Mouse (Mus musculus): ENCODE data around the gene Slc25a44. TPM values are rescaled to one million over a fixed set of nuclear protein-coding genes. Genes with fewer than 3 reads are reported as not detected.

Gene Slc25a44
- polyA plus RNA-seq, 1 experiment from 2014 or later = 27.0 TPM

- 86% methylated on average over 4 of the region's 4 CpGs for WGBS
- Histone ChIP-seq H3K27me3 (ENCODE audit: control insufficient read depth, insufficient read depth, low read length) (no peaks in the 10 kb centered on the region), H3K9ac (ENCODE audit: low read length) (no peak overlapping the region), H3K4me2 (ENCODE audit: low read depth) (no peak overlapping the region), H3K4me1 (ENCODE audit: control insufficient read depth, insufficient read depth, low read length) (peaks cover 3% of the 10 kb centered on the region; the same call in 1 of the 2 replicates), H3K27ac (ENCODE audit: low read depth, low read length) (no peak overlapping the region), H3K36me3 (ENCODE audit: control insufficient read depth, insufficient read depth, low read length) (peaks cover 7% of the 10 kb centered on the region), H3K4me3 (ENCODE audit: low read depth, low read length) (no peak overlapping the region), H3K9me3 (ENCODE audit: control insufficient read depth, low read length) (no peaks in the 10 kb centered on the region)
- ATAC-seq (ENCODE audit: insufficient read depth, low FRiP score, low TSS enrichment) = no peak
- no peak for DNase-seq (ENCODE audit: low spot score)
These were observed 13.3 kb downstream of the Slc25a44 start for GRCm38 (mm10) chr3:88411681-88412080.

GRCm38 (mm10) chr3:88410645-88411031 is 14.3 kb downstream of the Slc25a44 start:
- Histone ChIP-seq H3K9me3 (ENCODE audit: control insufficient read depth, low read length) (no peaks in the 10 kb centered on the region), H3K9ac (ENCODE audit: low read length) (no peak overlapping the region), H3K36me3 (ENCODE audit: control insufficient read depth, insufficient read depth, low read length) (peaks cover 4% of the 10 kb centered on the region; the same call in 1 of the 2 replicates), H3K4me2 (ENCODE audit: low read depth) (peak overlapping the region; percentile 70), H3K27ac (ENCODE audit: low read depth, low read length) (no peak overlapping the region), H3K4me1 (ENCODE audit: control insufficient read depth, insufficient read depth, low read length) (peaks cover 3% of the 10 kb centered on the region; the same call in 1 of the 2 replicates), H3K27me3 (ENCODE audit: control insufficient read depth, insufficient read depth, low read length) (no peaks in the 10 kb centered on the region), H3K4me3 (ENCODE audit: low read depth, low read length) (peak overlapping the region; percentile 60)
- no peak for DNase-seq (ENCODE audit: low spot score)
- 24% methylated on average over 7 of the region's 7 CpGs for WGBS
- ATAC-seq (ENCODE audit: insufficient read depth, low FRiP score, low TSS enrichment) = no peak

- DNase-seq (ENCODE audit: low spot score) = peak; percentile 92
- ATAC-seq (ENCODE audit: insufficient read depth, low FRiP score, low TSS enrichment) = peak; percentile 90
- Histone ChIP-seq H3K4me1 (ENCODE audit: control insufficient read depth, insufficient read depth, low read length) (peaks cover 3% of the 10 kb centered on the region; the same call in 1 of the 2 replicates), H3K9me3 (ENCODE audit: control insufficient read depth, low read length) (no peaks in the 10 kb centered on the region), H3K36me3 (ENCODE audit: control insufficient read depth, insufficient read depth, low read length) (peaks cover 2% of the 10 kb centered on the region; the same call in 1 of the 2 replicates), H3K27me3 (ENCODE audit: control insufficient read depth, insufficient read depth, low read length) (no peaks in the 10 kb centered on the region), H3K9ac (ENCODE audit: low read length) (peak within 1 kb of the TSS; percentile 84), H3K4me3 (ENCODE audit: low read depth, low read length) (peak within 1 kb of the TSS; percentile 60), H3K4me2 (ENCODE audit: low read depth) (peak within 1 kb of the TSS; percentile 70), H3K27ac (ENCODE audit: low read depth, low read length) (peak within 1 kb of the TSS; percentile 81)
- under 1% methylated on average over 53 of the region's 54 CpGs for WGBS
These were observed 14.9 kb downstream of the Slc25a44 start, which contains the start of gene Pmf1 for GRCm38 (mm10) chr3:88409741-88410644. Gene Pmf1, minus strand, starts transcription at chr3:88410331.

GRCm38 (mm10) chr3:88408953-88409352 is 16.0 kb downstream of the Slc25a44 start:
- peak overlapping the region; percentile 84; the same call in 1 of the 2 replicates for H3K9ac ChIP-seq (ENCODE audit: low read length)
- H3K4me3 ChIP-seq (ENCODE audit: low read depth, low read length) = peak overlapping the region; percentile 60
- H3K27ac ChIP-seq (ENCODE audit: low read depth, low read length) = no peak overlapping the region
- H3K4me1 ChIP-seq (ENCODE audit: control insufficient read depth, insufficient read depth, low read length) = peaks cover 3% of the 10 kb centered on the region; the same call in 1 of the 2 replicates
- H3K9me3 ChIP-seq (ENCODE audit: control insufficient read depth, low read length) = no peaks in the 10 kb centered on the region
- DNase-seq (ENCODE audit: low spot score) = no peak
- ATAC-seq (ENCODE audit: insufficient read depth, low FRiP score, low TSS enrichment) = no peak
- H3K27me3 ChIP-seq (ENCODE audit: control insufficient read depth, insufficient read depth, low read length) = no peaks in the 10 kb centered on the region
- peak overlapping the region; percentile 70 for H3K4me2 ChIP-seq (ENCODE audit: low read depth)
- H3K36me3 ChIP-seq (ENCODE audit: control insufficient read depth, insufficient read depth, low read length) = no peaks in the 10 kb centered on the region; the same call in 1 of the 2 replicates
- 73% methylated on average over 5 of the region's 5 CpGs for WGBS

- no peaks in the 10 kb centered on the region; the same call in 1 of the 2 replicates for H3K36me3 ChIP-seq (ENCODE audit: control insufficient read depth, insufficient read depth, low read length)
- ATAC-seq (ENCODE audit: insufficient read depth, low FRiP score, low TSS enrichment) (no peak), DNase-seq (ENCODE audit: low spot score) (no peak)
- no peaks in the 10 kb centered on the region for H3K9me3 ChIP-seq (ENCODE audit: control insufficient read depth, low read length)
- H3K27ac ChIP-seq (ENCODE audit: low read depth, low read length) = no peak overlapping the region
- H3K27me3 ChIP-seq (ENCODE audit: control insufficient read depth, insufficient read depth, low read length) = no peaks in the 10 kb centered on the region
- no peak overlapping the region for H3K9ac ChIP-seq (ENCODE audit: low read length)
- peaks cover 3% of the 10 kb centered on the region; the same call in 1 of the 2 replicates for H3K4me1 ChIP-seq (ENCODE audit: control insufficient read depth, insufficient read depth, low read length)
- no peak overlapping the region for H3K4me3 ChIP-seq (ENCODE audit: low read depth, low read length)
- H3K4me2 ChIP-seq (ENCODE audit: low read depth) = no peak overlapping the region
- 54% methylated on average over 7 of the region's 7 CpGs for WGBS
These were observed 17.4 kb downstream of the Slc25a44 start for GRCm38 (mm10) chr3:88407529-88407928.

GRCm38 (mm10) chr3:88407090-88407489 is 17.8 kb downstream of the Slc25a44 start:
- Histone ChIP-seq H3K4me1 (ENCODE audit: control insufficient read depth, insufficient read depth, low read length) (peaks cover 3% of the 10 kb centered on the region; the same call in 1 of the 2 replicates), H3K36me3 (ENCODE audit: control insufficient read depth, insufficient read depth, low read length) (peaks cover 2% of the 10 kb centered on the region; the same call in 1 of the 2 replicates), H3K27ac (ENCODE audit: low read depth, low read length) (no peak overlapping the region), H3K27me3 (ENCODE audit: control insufficient read depth, insufficient read depth, low read length) (no peaks in the 10 kb centered on the region), H3K4me3 (ENCODE audit: low read depth, low read length) (no peak overlapping the region), H3K9me3 (ENCODE audit: control insufficient read depth, low read length) (no peaks in the 10 kb centered on the region), H3K9ac (ENCODE audit: low read length) (no peak overlapping the region), H3K4me2 (ENCODE audit: low read depth) (no peak overlapping the region)
- peak; percentile 78 for DNase-seq (ENCODE audit: low spot score)
- 4% methylated on average over 2 of the region's 2 CpGs for WGBS
- ATAC-seq (ENCODE audit: insufficient read depth, low FRiP score, low TSS enrichment) = no peak

- no peak overlapping the region for H3K9ac ChIP-seq (ENCODE audit: low read length)
- H3K36me3 ChIP-seq (ENCODE audit: control insufficient read depth, insufficient read depth, low read length) = peaks cover 2% of the 10 kb centered on the region; the same call in 1 of the 2 replicates
- 92% methylated on average over 10 of the region's 10 CpGs for WGBS
- no peaks in the 10 kb centered on the region for H3K9me3 ChIP-seq (ENCODE audit: control insufficient read depth, low read length)
- no peak overlapping the region for H3K4me2 ChIP-seq (ENCODE audit: low read depth)
- ATAC-seq (ENCODE audit: insufficient read depth, low FRiP score, low TSS enrichment) (no peak), DNase-seq (ENCODE audit: low spot score) (no peak)
- 0 out of 2 replicates have a peak, but pooled peaks cover 2% of the 10 kb centered on the region for H3K4me1 ChIP-seq (ENCODE audit: control insufficient read depth, insufficient read depth, low read length)
- no peaks in the 10 kb centered on the region for H3K27me3 ChIP-seq (ENCODE audit: control insufficient read depth, insufficient read depth, low read length)
- no peak overlapping the region for H3K27ac ChIP-seq (ENCODE audit: low read depth, low read length)
- H3K4me3 ChIP-seq (ENCODE audit: low read depth, low read length) = no peak overlapping the region
These were observed 21.3 kb downstream of the Slc25a44 start for GRCm38 (mm10) chr3:88403522-88404230.

GRCm38 (mm10) chr3:88398666-88399065 is 26.3 kb downstream of the Slc25a44 start:
- 88% methylated on average over 2 of the region's 2 CpGs for WGBS
- H3K36me3 ChIP-seq (ENCODE audit: control insufficient read depth, insufficient read depth, low read length) = peaks cover 2% of the 10 kb centered on the region; the same call in 1 of the 2 replicates
- H3K4me2 ChIP-seq (ENCODE audit: low read depth) = no peak overlapping the region
- DNase-seq (ENCODE audit: low spot score) (no peak), ATAC-seq (ENCODE audit: insufficient read depth, low FRiP score, low TSS enrichment) (no peak)
- no peaks in the 10 kb centered on the region for H3K27me3 ChIP-seq (ENCODE audit: control insufficient read depth, insufficient read depth, low read length)
- H3K9ac ChIP-seq (ENCODE audit: low read length) = no peak overlapping the region
- H3K4me3 ChIP-seq (ENCODE audit: low read depth, low read length) = no peak overlapping the region
- H3K9me3 ChIP-seq (ENCODE audit: control insufficient read depth, low read length) = no peaks in the 10 kb centered on the region
- H3K27ac ChIP-seq (ENCODE audit: low read depth, low read length) = no peak overlapping the region
- no peaks in the 10 kb centered on the region for H3K4me1 ChIP-seq (ENCODE audit: control insufficient read depth, insufficient read depth, low read length)

Data from neural tube, embryonic 11.5 days (tissue).